Mouse (Mus musculus) liver, postnatal 0 days (tissue): ENCODE results near the gene Stk24. TPM values are rescaled to one million over a fixed set of nuclear protein-coding genes. Genes with fewer than 3 reads are reported as not detected.

Source experiments
- ATAC-seq: fragments of 200-750 bp; cut with Nextera tagmentation; 2 replicates; pipeline ENCODE4 v1.8.0; 2017; ENCODE audit warnings: mild to moderate bottlenecking, moderate library complexity
- DNase-seq: peaks from one replicate; pipeline ENCODE4 v3.0.0-alpha.2; 2016
- H3K27ac ChIP-seq: fragments of 300-500 bp; sonication (generic); 2 replicates; pipeline ENCODE4 v1.5.1; 2014; ENCODE audit warnings: antibody characterized with exemption, moderate library complexity, mild to moderate bottlenecking, low read depth
- H3K27me3 ChIP-seq: fragments of 300-500 bp; sonication (generic); 2 replicates; pipeline ENCODE4 v1.6.1; 2014; ENCODE audit warnings: low read length, control low read depth, mixed read lengths; ENCODE audit not compliant: insufficient read depth
- H3K36me3 ChIP-seq: fragments of 300-500 bp; sonication (generic); replicated peaks from 2 replicates; pipeline ENCODE4 v1.6.1; 2014; ENCODE audit warnings: mild to moderate bottlenecking, control low read depth, low read length, moderate library complexity, mixed read lengths; ENCODE audit not compliant: insufficient read depth
- H3K4me1 ChIP-seq: fragments of 300-500 bp; sonication (generic); 2 replicates; pipeline ENCODE4 v1.6.1; 2014; ENCODE audit warnings: antibody characterized with exemption, mild to moderate bottlenecking, control low read depth; ENCODE audit not compliant: insufficient read depth
- H3K4me2 ChIP-seq: fragments of 300-500 bp; sonication (generic); 2 replicates; pipeline ENCODE4 v1.6.1; 2014; ENCODE audit warnings: low read depth, mild to moderate bottlenecking, low read length, moderate library complexity, mixed read lengths
- H3K4me3 ChIP-seq: fragments of 300-500 bp; sonication (generic); 2 replicates; pipeline ENCODE4 v1.5.1; 2014; ENCODE audit warnings: low read depth, low read length
- H3K9ac ChIP-seq: fragments of 300-500 bp; sonication (generic); replicated peaks from 2 replicates; pipeline ENCODE4 v1.6.1; 2014; ENCODE audit warnings: mild to moderate bottlenecking, moderate library complexity
- H3K9me3 ChIP-seq: fragments of 300-500 bp; sonication (generic); 2 replicates; pipeline ENCODE4 v1.6.1; 2016; ENCODE audit warnings: mild to moderate bottlenecking, control low read depth, low read length, mixed read lengths
- CTCF ChIP-seq: sonication (generic); IDR thresholded peaks from 2 replicates; pipeline ENCODE4 v1.5.1; 2016; ENCODE audit warnings: antibody characterized with exemption, low read depth
- EP300 ChIP-seq: IDR thresholded peaks from 2 replicates; pipeline ENCODE4 v1.6.1; 2016; ENCODE audit warnings: antibody characterized with exemption, low read depth, mild to moderate bottlenecking
- WGBS: fragments of 180-500 bp; shearing (Covaris S2); extraction: QIAGEN DNeasy Blood & Tissue Kit; methylation state at CpG from one replicate; pipeline ENCODE4 v1.1.7; 2014; ENCODE audit not compliant: insufficient replicate concordance; 5-methylcytosine and 5-hydroxymethylcytosine counted together
- polyA plus RNA-seq: library from polyadenylated mRNA; unstranded; fragments of >200 nt; fragmentation: Nextera tagmentation; extraction: Ambion mirVana; gene quantifications from 2 replicates; pipeline ENCODE4 v1.2.1, GENCODE M21; 2015

Stk24 gene
- polyA plus RNA-seq, 1 experiment from 2014 or later, result 19.3 TPM

DNA sequence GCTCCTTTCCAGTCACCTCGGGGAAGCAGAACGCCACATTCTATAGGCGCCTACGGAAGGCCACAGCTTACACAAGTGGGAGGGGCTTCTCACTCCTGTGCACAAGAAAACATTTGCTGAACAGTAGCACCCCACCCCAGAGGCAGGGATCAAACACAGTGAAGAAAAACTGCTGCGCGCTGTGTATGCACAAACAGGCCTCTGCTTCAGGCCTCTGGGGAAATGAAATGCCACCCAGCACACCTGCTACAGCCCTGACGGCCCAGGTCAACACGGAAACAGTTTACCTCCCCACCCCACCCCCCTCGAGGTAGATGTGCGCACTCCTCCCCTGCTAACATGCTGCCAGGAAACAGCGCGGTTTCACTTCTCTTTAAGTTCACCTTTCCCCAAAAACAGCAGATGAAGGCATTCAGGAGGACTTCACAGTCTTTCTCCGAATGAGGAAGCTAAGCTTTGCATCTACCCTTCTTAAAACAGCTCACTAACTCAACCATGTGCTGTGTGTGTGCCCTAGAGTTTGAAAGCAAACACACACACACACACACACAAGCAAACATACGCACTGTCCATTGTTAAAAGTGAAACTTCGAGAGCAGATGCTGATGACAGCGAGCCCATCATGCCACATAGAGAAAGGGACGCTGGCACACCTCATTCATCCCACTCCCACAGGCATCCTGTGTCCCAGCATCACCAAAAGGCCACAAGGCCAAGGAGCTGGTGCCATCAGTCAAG, 13.7 kb downstream of the Stk24 start:
- peaks cover 9% of the 10 kb centered on the region for H3K36me3 ChIP-seq
- H3K9ac ChIP-seq, result peak overlapping the region; percentile 44
- H3K4me2 ChIP-seq, result peak overlapping the region; percentile 68
- WGBS, result 6% methylated on average over 17 of the region's 17 CpGs
- DNase-seq (peak; percentile 68), ATAC-seq (peak; percentile 74)
- peak overlapping the region; percentile 19 for H3K4me3 ChIP-seq
- no peak for TF ChIP-seq EP300
- no peaks in the 10 kb centered on the region for H3K9me3 ChIP-seq
- H3K27ac ChIP-seq, result peak overlapping the region; percentile 91
- H3K27me3 ChIP-seq, result no peaks in the 10 kb centered on the region
- H3K4me1 ChIP-seq, result peaks cover 85% of the 10 kb centered on the region

DNA sequence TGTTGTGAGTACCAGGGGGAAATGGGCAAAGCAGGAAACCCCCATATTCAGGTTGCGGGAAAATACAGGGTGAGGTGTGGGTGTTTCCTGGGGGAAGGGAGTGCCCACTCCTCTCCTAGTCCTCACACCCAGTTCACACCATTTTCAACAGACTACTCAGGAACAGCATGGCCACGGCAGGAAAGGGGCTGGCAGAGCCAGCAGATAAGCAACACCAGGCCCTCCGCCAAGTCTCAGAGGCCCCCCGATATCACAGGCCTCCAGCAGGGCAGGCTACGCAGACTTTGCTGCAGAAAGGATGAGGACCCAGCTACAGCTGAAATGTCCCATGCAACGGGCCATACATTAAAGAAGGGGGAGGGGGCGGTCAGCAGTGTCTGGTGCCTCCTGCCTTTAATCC, 14.4 kb downstream of the Stk24 start:
- ATAC-seq, result peak; percentile 76
- peak overlapping the region; percentile 44 for H3K9ac ChIP-seq

DNA sequence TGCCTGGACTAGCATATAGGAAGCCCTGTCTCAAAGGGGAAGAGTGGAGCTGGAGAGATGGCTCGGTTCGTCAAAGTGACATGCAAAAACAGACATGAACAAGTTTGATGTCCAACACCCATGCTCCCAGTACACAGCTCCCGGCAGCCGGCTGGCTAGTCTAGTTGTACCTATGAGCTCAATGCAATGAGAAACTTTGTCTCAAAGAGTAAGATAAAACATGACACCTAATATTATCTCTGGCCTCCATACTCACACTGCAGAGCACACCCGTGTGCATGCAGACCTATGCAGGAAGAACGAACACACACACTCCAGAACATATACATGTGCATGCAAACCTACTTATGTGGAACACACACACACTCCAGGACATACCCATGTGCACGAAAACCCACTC, 15.5 kb downstream of the Stk24 start:
- H3K4me2 ChIP-seq, result peak overlapping the region; percentile 33
- 63% methylated on average over 7 of the region's 7 CpGs for WGBS

More for the DNA sequence above, 14.4 kb downstream of the Stk24 start:
- DNase-seq, result peak; percentile 72
- Histone ChIP-seq H3K4me3 (peak overlapping the region; percentile 19), H3K36me3 (peaks cover 15% of the 10 kb centered on the region), H3K4me1 (peaks cover 91% of the 10 kb centered on the region), H3K9me3 (no peaks in the 10 kb centered on the region), H3K27ac (peak overlapping the region; percentile 91), H3K27me3 (no peaks in the 10 kb centered on the region), H3K4me2 (peak overlapping the region; percentile 68)
- 34% methylated on average over 7 of the region's 7 CpGs for WGBS
- TF ChIP-seq EP300 (peak; percentile 87), CTCF (no peak)

DNA sequence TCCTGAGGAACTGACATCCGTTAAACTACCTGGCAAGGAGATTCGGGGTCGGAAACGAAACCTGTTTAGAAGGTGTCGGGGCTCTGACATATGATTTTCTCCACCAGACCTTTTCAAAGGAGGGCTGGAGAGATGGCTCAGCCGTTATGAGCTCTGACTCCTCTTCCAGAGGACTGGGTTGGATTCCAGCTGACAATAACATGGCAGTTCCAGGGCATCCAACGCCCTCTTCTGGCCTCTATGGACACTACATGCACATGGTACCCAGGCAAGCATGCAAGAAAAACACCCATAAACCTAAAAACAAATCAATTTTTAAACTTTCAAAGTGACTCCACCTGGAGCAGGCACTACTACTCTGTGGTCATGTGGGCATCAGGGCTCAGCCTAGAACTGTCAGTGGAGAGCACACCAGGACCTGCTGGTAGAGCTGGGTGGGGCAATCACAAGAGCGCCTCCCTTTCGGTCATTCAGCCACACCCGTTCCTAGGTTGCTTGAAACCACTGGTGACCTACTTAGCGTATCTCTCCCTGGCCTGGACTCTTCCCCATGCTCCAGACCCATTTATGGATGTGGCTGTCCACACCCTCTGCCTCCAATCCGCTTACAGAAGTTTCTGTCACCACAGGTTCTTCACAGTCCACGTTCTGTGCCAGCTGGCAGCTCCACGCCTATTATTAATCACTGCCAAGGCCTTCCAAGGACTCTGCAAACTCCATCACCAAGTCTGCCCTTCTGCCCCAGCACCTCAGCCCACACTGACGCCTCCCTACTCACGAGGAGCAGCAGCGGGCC, 18.3 kb downstream of the Stk24 start:
- 69% methylated on average over 17 of the region's 17 CpGs for WGBS

More for the DNA sequence above, 15.5 kb downstream of the Stk24 start:
- TF ChIP-seq EP300 (peak; percentile 34; the same call in 1 of the 2 replicates), CTCF (no peak)
- ATAC-seq, result 0 out of 2 replicates have a peak, but pooled peaks have one; percentile 1
- peaks cover 95% of the 10 kb centered on the region for H3K4me1 ChIP-seq
- H3K27me3 ChIP-seq, result no peaks in the 10 kb centered on the region
- no peaks in the 10 kb centered on the region for H3K9me3 ChIP-seq
- 0 out of 2 replicates have a peak overlapping the region, but pooled peaks have one; percentile 12 for H3K27ac ChIP-seq
- DNase-seq, result no peak
- peaks cover 19% of the 10 kb centered on the region for H3K36me3 ChIP-seq
- no peak overlapping the region for H3K9ac ChIP-seq
- H3K4me3 ChIP-seq, result no peak overlapping the region

DNA sequence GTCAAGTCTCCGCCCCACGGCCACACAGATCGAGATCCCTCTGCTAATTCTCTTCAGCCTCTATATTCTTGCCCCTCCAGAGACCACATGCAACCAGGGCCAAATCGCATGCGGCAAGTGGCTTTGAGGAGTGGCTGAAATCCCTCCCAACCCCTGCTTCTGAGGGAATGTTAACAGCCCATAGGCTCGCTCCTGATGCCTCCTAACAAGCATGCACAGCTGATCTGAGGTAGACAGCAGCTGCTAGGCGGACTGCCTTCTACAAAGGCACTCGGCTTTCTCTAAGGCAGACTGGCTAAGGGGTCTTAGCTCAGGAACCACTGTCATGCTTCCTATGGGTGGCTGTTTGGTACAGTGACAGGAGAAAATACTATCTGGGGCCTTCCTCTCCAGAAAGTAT, 20.0 kb downstream of the Stk24 start:
- Histone ChIP-seq H3K27me3 (no peaks in the 10 kb centered on the region), H3K4me2 (0 out of 2 replicates have a peak overlapping the region, but pooled peaks have one; percentile 13), H3K36me3 (peaks cover 19% of the 10 kb centered on the region), H3K4me3 (no peak overlapping the region), H3K9me3 (no peaks in the 10 kb centered on the region), H3K4me1 (peaks cover 94% of the 10 kb centered on the region), H3K27ac (0 out of 2 replicates have a peak overlapping the region, but pooled peaks have one; percentile 9), H3K9ac (no peak overlapping the region)
- no peak for TF ChIP-seq EP300
- no peak for TF ChIP-seq CTCF
- 60% methylated on average over 8 of the region's 8 CpGs for WGBS
- DNase-seq (no peak), ATAC-seq (no peak)

More for the DNA sequence above, 18.3 kb downstream of the Stk24 start:
- no peaks in the 10 kb centered on the region for H3K9me3 ChIP-seq
- H3K9ac ChIP-seq, result 0 out of 2 replicates have a peak overlapping the region, but pooled peaks have one; percentile 16
- peak overlapping the region; percentile 13; the same call in 1 of the 2 replicates for H3K4me2 ChIP-seq
- H3K27ac ChIP-seq, result no peak overlapping the region
- TF ChIP-seq EP300 (no peak), CTCF (peak; percentile 51)
- H3K27me3 ChIP-seq, result no peaks in the 10 kb centered on the region
- DNase-seq (no peak), ATAC-seq (peak; percentile 26)
- no peak overlapping the region for H3K4me3 ChIP-seq
- H3K36me3 ChIP-seq, result peaks cover 19% of the 10 kb centered on the region
- H3K4me1 ChIP-seq, result peaks cover 95% of the 10 kb centered on the region

DNA sequence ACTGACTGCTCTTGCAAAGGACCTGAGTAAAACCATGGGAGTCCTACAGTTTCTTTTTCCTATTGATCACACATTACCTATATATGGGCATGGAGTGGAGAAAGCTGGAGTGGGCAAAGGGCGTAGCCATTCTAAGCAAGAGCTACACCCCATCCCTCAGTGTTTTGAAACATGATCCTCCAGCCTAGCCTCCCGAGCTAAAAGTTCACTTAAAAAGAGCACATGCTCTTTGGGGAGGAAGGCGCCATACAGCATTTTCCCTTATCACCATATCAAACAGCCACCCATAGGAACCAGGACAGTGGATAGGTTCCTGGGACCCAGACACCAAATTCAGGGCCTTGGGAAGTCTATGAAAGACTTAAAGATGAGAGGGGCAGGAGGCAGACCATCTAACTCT, 20.8 kb downstream of the Stk24 start:
- peak overlapping the region; percentile 13 for H3K4me2 ChIP-seq
- H3K4me1 ChIP-seq, result peaks cover 92% of the 10 kb centered on the region
- peak; percentile 17; the same call in 1 of the 2 replicates for ATAC-seq
- 28% methylated on average over 3 of the region's 3 CpGs for WGBS
- H3K27me3 ChIP-seq, result no peaks in the 10 kb centered on the region
- H3K9me3 ChIP-seq, result no peaks in the 10 kb centered on the region
- no peak overlapping the region for H3K4me3 ChIP-seq
- no peak for DNase-seq
- H3K36me3 ChIP-seq, result peaks cover 19% of the 10 kb centered on the region
- H3K27ac ChIP-seq, result peak overlapping the region; percentile 53; the same call in 1 of the 2 replicates
- H3K9ac ChIP-seq, result no peak overlapping the region
- TF ChIP-seq EP300, result no peak
- TF ChIP-seq CTCF, result no peak
